Mouse (Mus musculus): ENCODE data around the gene Tmem102. TPM values are rescaled to one million over a fixed set of nuclear protein-coding genes. Genes with fewer than 3 reads are reported as not detected.

Gene Tmem102
- polyA plus RNA-seq, 1 experiment from 2014 or later: 0.83 TPM

Other genes starting within 250 kb of the Tmem102 start
- gene Efnb3, start 245.4 kb downstream of the Tmem102 start, polyA plus RNA-seq (2014; fragmentation: Nextera tagmentation; extraction: Ambion mirVana): 12.2 and 15.5 TPM in 2 replicates
- gene Wrap53, start 225.4 kb downstream of the Tmem102 start, polyA plus RNA-seq (2014; fragmentation: Nextera tagmentation; extraction: Ambion mirVana): 36.6 and 37.8 TPM in 2 replicates
- 156 and 159 TPM in 2 replicates for gene Trp53, start 225.3 kb downstream of the Tmem102 start, polyA plus RNA-seq (2014; fragmentation: Nextera tagmentation; extraction: Ambion mirVana)
- 11.7 and 13.1 TPM in 2 replicates for gene Atp1b2, start 199.7 kb downstream of the Tmem102 start, polyA plus RNA-seq (2014; fragmentation: Nextera tagmentation; extraction: Ambion mirVana)
- gene Shbg, start 187.7 kb downstream of the Tmem102 start, polyA plus RNA-seq (2014; fragmentation: Nextera tagmentation; extraction: Ambion mirVana): 0.17 TPM in 1 of 2 replicates, not detected in the other
- 15.0 and 20.6 TPM in 2 replicates for gene Sat2, start 183.6 kb downstream of the Tmem102 start, polyA plus RNA-seq (2014; fragmentation: Nextera tagmentation; extraction: Ambion mirVana)
- 30.1 and 31.3 TPM in 2 replicates for gene Fxr2, start 172.6 kb downstream of the Tmem102 start, polyA plus RNA-seq (2014; fragmentation: Nextera tagmentation; extraction: Ambion mirVana)
- not detected in 2 replicates for gene Sox15, start 150.3 kb downstream of the Tmem102 start, polyA plus RNA-seq (2014; fragmentation: Nextera tagmentation; extraction: Ambion mirVana)
- gene Mpdu1, start 143.0 kb downstream of the Tmem102 start, polyA plus RNA-seq (2014; fragmentation: Nextera tagmentation; extraction: Ambion mirVana): 28.0 and 45.3 TPM in 2 replicates
- 8.2 and 8.7 TPM in 2 replicates for gene Cd68, start 139.5 kb downstream of the Tmem102 start, polyA plus RNA-seq (2014; fragmentation: Nextera tagmentation; extraction: Ambion mirVana)
- 891 and 905 TPM in 2 replicates for gene Eif4a1, start 133.2 kb downstream of the Tmem102 start, polyA plus RNA-seq (2014; fragmentation: Nextera tagmentation; extraction: Ambion mirVana)
- 85.8 and 101 TPM in 2 replicates for gene Senp3, start 123.5 kb downstream of the Tmem102 start, polyA plus RNA-seq (2014; fragmentation: Nextera tagmentation; extraction: Ambion mirVana)
- not detected in 2 replicates for gene Tnfsf13, start 119.8 kb downstream of the Tmem102 start, polyA plus RNA-seq (2014; fragmentation: Nextera tagmentation; extraction: Ambion mirVana)
- 2.2 and 4.0 TPM in 2 replicates for gene Tnfsf12, start 109.8 kb downstream of the Tmem102 start, polyA plus RNA-seq (2014; fragmentation: Nextera tagmentation; extraction: Ambion mirVana)
- gene Tnfsfm13, start 109.5 kb downstream of the Tmem102 start, polyA plus RNA-seq (2014; fragmentation: Nextera tagmentation; extraction: Ambion mirVana): 0.61 and 1.1 TPM in 2 replicates
- gene Polr2a, start 47.0 kb downstream of the Tmem102 start, polyA plus RNA-seq (2014; fragmentation: Nextera tagmentation; extraction: Ambion mirVana): 46.5 and 50.1 TPM in 2 replicates
- 0.57 and 1.1 TPM in 2 replicates for gene Slc35g3, start 43.7 kb downstream of the Tmem102 start, polyA plus RNA-seq (2014; fragmentation: Nextera tagmentation; extraction: Ambion mirVana)
- 1.3 and 1.7 TPM in 2 replicates for gene Zbtb4, start 39.7 kb downstream of the Tmem102 start, polyA plus RNA-seq (2014; fragmentation: Nextera tagmentation; extraction: Ambion mirVana)
- gene Chrnb1, start 9.7 kb downstream of the Tmem102 start, polyA plus RNA-seq (2014; fragmentation: Nextera tagmentation; extraction: Ambion mirVana): 1.2 and 1.5 TPM in 2 replicates
- 2.2 and 2.8 TPM in 2 replicates for gene Fgf11, start 3.8 kb downstream of the Tmem102 start, polyA plus RNA-seq (2014; fragmentation: Nextera tagmentation; extraction: Ambion mirVana)
- gene Gm39566, start 9.7 kb upstream of the Tmem102 start, polyA plus RNA-seq (2014; fragmentation: Nextera tagmentation; extraction: Ambion mirVana): not detected in 2 replicates
- not detected in 2 replicates for gene Spem2, start 12.8 kb upstream of the Tmem102 start, polyA plus RNA-seq (2014; fragmentation: Nextera tagmentation; extraction: Ambion mirVana)
- 0.17 and 0.38 TPM in 2 replicates for gene Spem1, start 16.6 kb upstream of the Tmem102 start, polyA plus RNA-seq (2014; fragmentation: Nextera tagmentation; extraction: Ambion mirVana)
- 11.5 and 16.1 TPM in 2 replicates for gene Nlgn2, start 32.2 kb upstream of the Tmem102 start, polyA plus RNA-seq (2014; fragmentation: Nextera tagmentation; extraction: Ambion mirVana)
- 268 and 276 TPM in 2 replicates for gene Tmem256, start 32.9 kb upstream of the Tmem102 start, polyA plus RNA-seq (2014; fragmentation: Nextera tagmentation; extraction: Ambion mirVana)
- 62.2 and 62.6 TPM in 2 replicates for gene Plscr3, start 40.8 kb upstream of the Tmem102 start, polyA plus RNA-seq (2014; fragmentation: Nextera tagmentation; extraction: Ambion mirVana)
- 0.52 TPM in 1 of 2 replicates, not detected in the other for gene Tnk1, start 53.1 kb upstream of the Tmem102 start, polyA plus RNA-seq (2014; fragmentation: Nextera tagmentation; extraction: Ambion mirVana)
- not detected in 2 replicates for gene Tmem95, start 72.4 kb upstream of the Tmem102 start, polyA plus RNA-seq (2014; fragmentation: Nextera tagmentation; extraction: Ambion mirVana)
- 2.3 and 2.4 TPM in 2 replicates for gene Kctd11, start 75.8 kb upstream of the Tmem102 start, polyA plus RNA-seq (2014; fragmentation: Nextera tagmentation; extraction: Ambion mirVana)
- 0.45 and 1.4 TPM in 2 replicates for gene Acap1, start 89.9 kb upstream of the Tmem102 start, polyA plus RNA-seq (2014; fragmentation: Nextera tagmentation; extraction: Ambion mirVana)
- gene 2810408A11Rik, start 95.4 kb upstream of the Tmem102 start, polyA plus RNA-seq (2014; fragmentation: Nextera tagmentation; extraction: Ambion mirVana): 14.5 and 14.7 TPM in 2 replicates
- gene Neurl4, start 95.4 kb upstream of the Tmem102 start, polyA plus RNA-seq (2014; fragmentation: Nextera tagmentation; extraction: Ambion mirVana): 15.0 and 20.6 TPM in 2 replicates
- 84.3 and 89.0 TPM in 2 replicates for gene Gps2, start 108.3 kb upstream of the Tmem102 start, polyA plus RNA-seq (2014; fragmentation: Nextera tagmentation; extraction: Ambion mirVana)
- 1,842 and 1,860 TPM in 2 replicates for gene Eif5a, start 116.3 kb upstream of the Tmem102 start, polyA plus RNA-seq (2014; fragmentation: Nextera tagmentation; extraction: Ambion mirVana)
- gene Ybx2, start 130.2 kb upstream of the Tmem102 start, polyA plus RNA-seq (2014; fragmentation: Nextera tagmentation; extraction: Ambion mirVana): 3.1 and 4.8 TPM in 2 replicates
- 7.9 and 9.6 TPM in 2 replicates for gene Slc2a4, start 142.6 kb upstream of the Tmem102 start, polyA plus RNA-seq (2014; fragmentation: Nextera tagmentation; extraction: Ambion mirVana)
- gene Cldn7, start 159.2 kb upstream of the Tmem102 start, polyA plus RNA-seq (2014; fragmentation: Nextera tagmentation; extraction: Ambion mirVana): 8.2 and 8.4 TPM in 2 replicates
- 23.8 and 26.8 TPM in 2 replicates for gene Ctdnep1, start 175.5 kb upstream of the Tmem102 start, polyA plus RNA-seq (2014; fragmentation: Nextera tagmentation; extraction: Ambion mirVana)
- gene Elp5, start 176.9 kb upstream of the Tmem102 start, polyA plus RNA-seq (2014; fragmentation: Nextera tagmentation; extraction: Ambion mirVana): 154 and 163 TPM in 2 replicates
- gene Gabarap, start 185.5 kb upstream of the Tmem102 start, polyA plus RNA-seq (2014; fragmentation: Nextera tagmentation; extraction: Ambion mirVana): 621 and 643 TPM in 2 replicates
- 56.7 and 57.5 TPM in 2 replicates for gene Phf23, start 190.2 kb upstream of the Tmem102 start, polyA plus RNA-seq (2014; fragmentation: Nextera tagmentation; extraction: Ambion mirVana)
- gene Dvl2, start 195.0 kb upstream of the Tmem102 start, polyA plus RNA-seq (2014; fragmentation: Nextera tagmentation; extraction: Ambion mirVana): 24.6 and 27.2 TPM in 2 replicates
- gene Acadvl, start 209.8 kb upstream of the Tmem102 start, polyA plus RNA-seq (2014; fragmentation: Nextera tagmentation; extraction: Ambion mirVana): 45.1 and 52.1 TPM in 2 replicates
- 13.2 and 18.7 TPM in 2 replicates for gene Dlg4, start 211.3 kb upstream of the Tmem102 start, polyA plus RNA-seq (2014; fragmentation: Nextera tagmentation; extraction: Ambion mirVana)
- gene Asgr1, start 248.5 kb upstream of the Tmem102 start, polyA plus RNA-seq (2014; fragmentation: Nextera tagmentation; extraction: Ambion mirVana): 0.29 and 0.40 TPM in 2 replicates